Mouse (Mus musculus) myocyte (in vitro differentiated cells): ENCODE results near the gene Farsa.

Experiments used
- E2F4 ChIP-seq: IDR thresholded peaks from one replicate; pipeline ENCODE4 v1.6.1; 2011; ENCODE audit warnings: mild to moderate bottlenecking, control low read depth, moderate library complexity; ENCODE audit not compliant: insufficient read depth
- MAX ChIP-seq: IDR thresholded peaks from one replicate; pipeline ENCODE4 v1.6.1; 2011; ENCODE audit warnings: low read depth, mild to moderate bottlenecking, control low read depth
- MYOD1 ChIP-seq, 3 experiments: IDR thresholded peaks; one replicate each; pipeline ENCODE4 v1.6.1; 2011; ENCODE audit warnings: control low read depth in 2 of 3, low read depth in 2 of 3, mild to moderate bottlenecking in 2 of 3, moderate library complexity in 1 of 3; ENCODE audit not compliant: insufficient read length in 2 of 3, control insufficient read depth in 1 of 3
- MYOG ChIP-seq, 3 experiments: IDR thresholded peaks; one replicate each; pipeline ENCODE4 v1.6.1; 2011; ENCODE audit warnings: control low read depth in 2 of 3, low read depth in 2 of 3, mild to moderate bottlenecking in 2 of 3; ENCODE audit not compliant: insufficient read length in 2 of 3, control insufficient read depth in 1 of 3, insufficient read depth in 1 of 3
- POLR2A ChIP-seq: IDR thresholded peaks from one replicate; pipeline ENCODE4 v1.6.1; 2011; ENCODE audit warnings: low read depth, mild to moderate bottlenecking, control low read depth, moderate library complexity; ENCODE audit not compliant: insufficient read length
- POLR2AphosphoS2 ChIP-seq: IDR thresholded peaks from one replicate; pipeline ENCODE4 v1.6.1; 2011; ENCODE audit warnings: low read depth, control low read depth; ENCODE audit not compliant: insufficient read length
- REST ChIP-seq: IDR thresholded peaks from one replicate; pipeline ENCODE4 v1.6.1; 2011; ENCODE audit warnings: mild to moderate bottlenecking, control low read depth, moderate library complexity; ENCODE audit not compliant: insufficient read depth, insufficient read length
- SRF ChIP-seq: IDR thresholded peaks from one replicate; pipeline ENCODE4 v1.6.1; 2011; ENCODE audit warnings: low read depth; ENCODE audit not compliant: control insufficient read depth, insufficient read length
- TCF12 ChIP-seq: IDR thresholded peaks from one replicate; pipeline ENCODE4 v1.6.1; 2011; ENCODE audit warnings: mild to moderate bottlenecking, control low read depth; ENCODE audit not compliant: poor library complexity, insufficient read depth, severe bottlenecking
- TCF3 ChIP-seq: IDR thresholded peaks from one replicate; pipeline ENCODE4 v1.6.1; 2011; ENCODE audit warnings: low read depth, control low read depth; ENCODE audit not compliant: insufficient read length
- USF1 ChIP-seq: IDR thresholded peaks from one replicate; pipeline ENCODE4 v1.6.1; 2011; ENCODE audit warnings: low read depth, mild to moderate bottlenecking, control low read depth, moderate library complexity

GRCm38 (mm10) chr8:84913960-84914359, 57.2 kb downstream of the Farsa start:
- TF ChIP-seq POLR2A (no peak), E2F4 (no peak), MYOD1 (IDR thresholded peaks at IDR 0.05; ENCODE audit: control insufficient read depth in 1 of 3, insufficient read length in 2 of 3, low read depth in 2 of 3) (no peak), TCF3 (no peak), POLR2AphosphoS2 (no peak), MAX (no peak), USF1 (no peak), MYOG (IDR thresholded peaks at IDR 0.05; ENCODE audit: control insufficient read depth in 1 of 3, insufficient read depth in 1 of 3, insufficient read length in 2 of 3, low read depth in 2 of 3) (no peak), SRF (no peak), TCF12 (no peak), REST (no peak)
